Mouse (Mus musculus) forebrain, embryonic 14.5 days (tissue): ENCODE results near the gene Diaph2. TPM values are rescaled to one million over a fixed set of nuclear protein-coding genes. Genes with fewer than 3 reads are reported as not detected.

Source experiments
- ATAC-seq: fragments of 200-750 bp; cut with Nextera tagmentation; 2 replicates; pipeline ENCODE4 v1.8.0; 2017; ENCODE audit warnings: mild to moderate bottlenecking, moderate library complexity
- DNase-seq: peaks from one replicate; pipeline ENCODE4 v3.0.0-alpha.2; 2015; ENCODE audit warnings: low spot score
- H3K27ac ChIP-seq: fragments of 300-500 bp; sonication (generic); 2 replicates; pipeline ENCODE4 v1.5.1; 2014; ENCODE audit warnings: low read depth, mild to moderate bottlenecking, control low read depth, low read length, moderate library complexity
- H3K27me3 ChIP-seq: fragments of 300-500 bp; sonication (generic); replicated peaks from 2 replicates; pipeline ENCODE4 v1.6.1; 2014; ENCODE audit warnings: low read length, control low read depth, mixed read lengths; ENCODE audit not compliant: control insufficient read depth, insufficient read depth
- H3K36me3 ChIP-seq: fragments of 300-500 bp; sonication (generic); 2 replicates; pipeline ENCODE4 v1.6.1; 2014; ENCODE audit warnings: low read length, control low read depth; ENCODE audit not compliant: control insufficient read depth, insufficient read depth
- H3K4me1 ChIP-seq: fragments of 300-500 bp; sonication (generic); 2 replicates; pipeline ENCODE4 v1.6.1; 2014; ENCODE audit warnings: antibody characterized with exemption, low read length, control low read depth; ENCODE audit not compliant: control insufficient read depth, insufficient read depth
- H3K4me2 ChIP-seq: fragments of 300-500 bp; sonication (generic); 2 replicates; pipeline ENCODE4 v1.6.1; 2014; ENCODE audit warnings: mild to moderate bottlenecking, control low read depth, low read length
- H3K4me3 ChIP-seq: fragments of 300-500 bp; sonication (generic); 2 replicates; pipeline ENCODE4 v1.5.1; 2014; ENCODE audit warnings: low read depth, low read length, control low read depth
- H3K9ac ChIP-seq: fragments of 300-500 bp; sonication (generic); 2 replicates; pipeline ENCODE4 v1.6.1; 2014; ENCODE audit warnings: mild to moderate bottlenecking, low read length, control low read depth, moderate library complexity
- H3K9me3 ChIP-seq: fragments of 300-500 bp; sonication (generic); replicated peaks from 2 replicates; pipeline ENCODE4 v1.6.1; 2016; ENCODE audit warnings: low read length, control low read depth, mixed read lengths; ENCODE audit not compliant: control insufficient read depth
- WGBS: fragments of 180-500 bp; shearing (Covaris S2); extraction: QIAGEN DNeasy Blood & Tissue Kit; methylation state at CpG from one replicate; pipeline ENCODE4 v1.1.7; 2014; 5-methylcytosine and 5-hydroxymethylcytosine counted together
- polyA plus RNA-seq: library from polyadenylated mRNA; unstranded; fragments of >200 nt; fragmentation: Nextera tagmentation; extraction: Ambion mirVana; gene quantifications from 2 replicates; pipeline ENCODE4 v1.2.1, GENCODE M21; 2014

Gene Diaph2
- polyA plus RNA-seq, 1 experiment from 2014 or later: 3.4 TPM

DNA sequence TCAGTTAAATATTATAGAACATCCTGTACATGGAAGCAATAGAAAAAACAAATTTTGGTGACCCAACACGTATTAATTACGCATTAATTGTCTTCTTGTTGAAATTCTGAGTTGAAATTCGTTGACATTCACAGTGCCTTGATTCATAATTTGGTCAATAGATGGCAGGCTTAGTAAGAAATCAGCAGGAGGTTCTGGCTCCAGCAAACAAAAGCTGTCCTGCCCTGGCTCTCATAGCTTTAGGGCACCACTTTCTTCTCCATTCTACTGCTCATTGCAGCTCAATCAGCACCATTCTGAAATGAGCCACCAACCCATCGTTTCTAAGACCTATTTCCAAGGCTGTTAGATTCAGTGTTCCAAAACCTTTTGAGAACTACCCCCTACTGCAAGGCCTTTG is 225.3 kb downstream of the Diaph2 start:
- WGBS: 39% methylated on average over 4 of the region's 4 CpGs
- no peak overlapping the region for H3K9ac ChIP-seq
- H3K4me3 ChIP-seq: no peak overlapping the region
- H3K9me3 ChIP-seq: no peaks in the 10 kb centered on the region
- no peaks in the 10 kb centered on the region for H3K36me3 ChIP-seq
- H3K4me1 ChIP-seq: no peaks in the 10 kb centered on the region
- H3K27ac ChIP-seq: no peak overlapping the region
- H3K4me2 ChIP-seq: no peak overlapping the region
- DNase-seq (peak; percentile 37), ATAC-seq (no peak)
- no peaks in the 10 kb centered on the region for H3K27me3 ChIP-seq

- Histone ChIP-seq H3K9me3 (no peaks in the 10 kb centered on the region), H3K4me1 (no peaks in the 10 kb centered on the region), H3K36me3 (no peaks in the 10 kb centered on the region), H3K27me3 (no peaks in the 10 kb centered on the region), H3K27ac (no peak overlapping the region), H3K4me2 (no peak overlapping the region), H3K9ac (no peak overlapping the region), H3K4me3 (no peak overlapping the region)
- no peak for ATAC-seq
- no peak for DNase-seq
These were observed 258.7 kb downstream of the Diaph2 start for GRCm38 (mm10) chrX:130008210-130008609.

DNA sequence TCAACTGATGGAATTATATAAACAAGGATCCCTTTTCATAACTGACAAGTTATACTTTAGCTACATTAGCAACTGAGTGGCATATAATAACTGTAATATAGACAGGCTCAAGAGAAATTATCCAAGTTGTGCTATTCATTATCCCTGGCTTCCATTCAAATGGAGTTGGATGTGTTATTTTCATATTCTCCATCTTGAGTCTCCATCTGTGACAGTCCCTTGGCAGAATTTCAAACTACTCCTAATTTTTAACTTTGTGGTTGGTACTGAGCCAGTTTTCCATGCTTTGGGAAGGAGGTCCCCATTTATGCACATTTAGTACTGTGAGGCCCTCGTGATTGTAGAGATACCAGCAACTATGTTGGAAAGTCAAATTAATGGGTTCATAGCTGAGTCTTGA is 270.2 kb downstream of the Diaph2 start:
- H3K36me3 ChIP-seq: no peaks in the 10 kb centered on the region
- 60% methylated on average over 1 of the region's 1 CpGs for WGBS
- H3K4me2 ChIP-seq: no peak overlapping the region
- no peak overlapping the region for H3K4me3 ChIP-seq
- ATAC-seq (no peak), DNase-seq (peak; percentile 57)
- no peaks in the 10 kb centered on the region for H3K9me3 ChIP-seq
- no peaks in the 10 kb centered on the region for H3K4me1 ChIP-seq
- H3K9ac ChIP-seq: no peak overlapping the region
- no peak overlapping the region for H3K27ac ChIP-seq
- H3K27me3 ChIP-seq: no peaks in the 10 kb centered on the region

DNA sequence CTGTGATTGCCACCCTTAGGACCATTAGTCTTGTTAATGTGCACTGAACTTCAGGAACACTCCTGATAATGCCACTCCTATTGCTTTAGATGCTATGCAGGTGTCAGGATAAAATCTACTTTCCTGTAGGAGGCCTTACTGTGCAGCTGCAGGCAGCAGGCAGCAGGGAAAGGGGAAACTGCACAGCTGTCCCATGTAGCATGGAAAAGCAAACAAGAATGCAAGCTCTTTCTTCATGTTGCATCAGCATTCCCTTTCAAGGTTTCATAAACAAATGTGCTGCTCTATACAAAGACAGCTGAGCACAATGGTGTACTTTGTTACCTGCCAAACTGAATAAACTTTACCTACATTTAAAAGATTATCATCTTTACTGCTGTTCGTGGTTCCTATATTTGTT is 295.0 kb downstream of the Diaph2 start:
- no peak for DNase-seq
- Histone ChIP-seq H3K4me2 (no peak overlapping the region), H3K4me3 (no peak overlapping the region), H3K36me3 (no peaks in the 10 kb centered on the region), H3K27ac (no peak overlapping the region), H3K27me3 (no peaks in the 10 kb centered on the region), H3K9me3 (no peaks in the 10 kb centered on the region), H3K9ac (no peak overlapping the region), H3K4me1 (no peaks in the 10 kb centered on the region)
- ATAC-seq: no peak
- 61% methylated on average over 1 of the region's 1 CpGs for WGBS

- no peak overlapping the region for H3K9ac ChIP-seq
- no peaks in the 10 kb centered on the region for H3K27me3 ChIP-seq
- no peaks in the 10 kb centered on the region for H3K9me3 ChIP-seq
- H3K4me1 ChIP-seq: no peaks in the 10 kb centered on the region
- no peak overlapping the region for H3K4me2 ChIP-seq
- DNase-seq: no peak
- no peaks in the 10 kb centered on the region for H3K36me3 ChIP-seq
- ATAC-seq: no peak
- H3K27ac ChIP-seq: no peak overlapping the region
- no peak overlapping the region for H3K4me3 ChIP-seq
These were observed 399.7 kb downstream of the Diaph2 start for GRCm38 (mm10) chrX:130149216-130149615.

- Histone ChIP-seq H3K9me3 (no peaks in the 10 kb centered on the region), H3K4me3 (no peak overlapping the region), H3K4me2 (no peak overlapping the region), H3K36me3 (no peaks in the 10 kb centered on the region), H3K9ac (no peak overlapping the region), H3K27ac (no peak overlapping the region), H3K27me3 (no peaks in the 10 kb centered on the region), H3K4me1 (no peaks in the 10 kb centered on the region)
- DNase-seq (no peak), ATAC-seq (no peak)
- WGBS: 90% methylated on average over 1 of the region's 1 CpGs
These were observed 402.6 kb downstream of the Diaph2 start for GRCm38 (mm10) chrX:130152164-130152563.

DNA sequence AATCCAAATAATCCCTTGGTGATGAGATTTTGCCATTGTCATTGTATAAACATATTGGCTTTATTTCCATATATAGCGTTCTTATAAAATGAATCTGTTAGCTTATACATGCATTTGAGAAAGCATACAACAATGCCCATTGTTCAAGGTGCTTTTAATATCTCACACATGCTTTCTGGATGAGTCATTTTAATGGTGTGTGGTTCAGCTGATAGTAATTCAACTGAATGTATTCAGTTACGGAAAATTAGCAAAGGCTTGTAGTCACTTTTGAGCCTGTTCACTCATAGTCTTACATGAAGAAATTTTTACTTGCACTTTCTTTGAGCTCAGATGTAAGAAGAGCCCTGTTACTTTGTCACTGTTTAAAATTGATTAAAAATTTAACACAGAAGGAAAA is 423.6 kb downstream of the Diaph2 start:
- no peaks in the 10 kb centered on the region for H3K36me3 ChIP-seq
- H3K27ac ChIP-seq: no peak overlapping the region
- H3K4me1 ChIP-seq: no peaks in the 10 kb centered on the region
- no peak overlapping the region for H3K9ac ChIP-seq
- no peak overlapping the region for H3K4me2 ChIP-seq
- no peaks in the 10 kb centered on the region for H3K27me3 ChIP-seq
- 85% methylated on average over 2 of the region's 2 CpGs for WGBS
- no peak overlapping the region for H3K4me3 ChIP-seq
- DNase-seq: no peak
- H3K9me3 ChIP-seq: no peaks in the 10 kb centered on the region
- ATAC-seq: no peak

DNA sequence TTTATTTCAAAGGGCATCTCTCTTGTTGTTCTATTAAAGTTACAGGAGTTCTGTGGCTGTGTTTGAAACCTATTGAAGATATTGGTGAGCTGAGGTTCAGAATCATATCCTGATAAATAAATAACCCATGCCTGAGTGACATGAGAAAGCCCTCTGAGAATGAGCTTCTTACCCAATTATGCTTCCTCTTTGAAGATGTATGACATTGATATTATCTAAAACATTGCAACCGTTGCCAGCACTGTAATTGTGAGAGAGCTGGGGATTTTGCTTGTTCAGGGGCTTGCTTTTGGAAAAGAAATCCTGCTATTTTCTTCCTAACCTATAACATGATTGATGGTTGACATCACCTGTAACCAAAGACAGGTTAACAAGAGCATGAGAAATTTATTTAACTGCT is 438.3 kb downstream of the Diaph2 start:
- Histone ChIP-seq H3K4me1 (no peaks in the 10 kb centered on the region), H3K4me3 (no peak overlapping the region), H3K9me3 (no peaks in the 10 kb centered on the region), H3K27me3 (no peaks in the 10 kb centered on the region), H3K36me3 (no peaks in the 10 kb centered on the region), H3K9ac (no peak overlapping the region), H3K27ac (no peak overlapping the region), H3K4me2 (no peak overlapping the region)
- ATAC-seq (no peak), DNase-seq (no peak)
- 56% methylated on average over 1 of the region's 1 CpGs for WGBS

DNA sequence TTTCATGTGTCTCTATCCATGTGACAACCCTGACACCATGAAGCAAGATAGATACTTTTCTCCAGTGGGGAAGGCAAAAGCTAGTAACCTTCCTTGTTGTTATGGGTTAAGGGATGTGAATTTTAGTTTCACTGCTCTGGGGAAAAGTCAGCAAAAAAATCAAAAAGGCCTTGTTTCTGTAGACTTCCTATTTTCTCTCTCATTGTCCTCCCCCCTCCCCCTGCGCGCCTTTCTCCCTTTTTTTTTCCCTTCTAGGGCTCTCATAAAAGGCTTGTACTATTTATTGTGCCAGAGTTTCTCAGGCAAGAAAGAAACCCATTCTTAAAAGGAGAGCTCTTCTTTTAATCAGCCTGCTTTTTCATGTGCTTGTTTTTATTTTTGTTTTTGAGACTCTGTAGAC is 438.9 kb downstream of the Diaph2 start:
- H3K27me3 ChIP-seq: no peaks in the 10 kb centered on the region
- no peak overlapping the region for H3K9ac ChIP-seq
- DNase-seq (no peak), ATAC-seq (no peak)
- no peaks in the 10 kb centered on the region for H3K9me3 ChIP-seq
- no peak overlapping the region for H3K4me3 ChIP-seq
- H3K27ac ChIP-seq: no peak overlapping the region
- H3K4me2 ChIP-seq: no peak overlapping the region
- no peaks in the 10 kb centered on the region for H3K36me3 ChIP-seq
- 46% methylated on average over 2 of the region's 2 CpGs for WGBS
- no peaks in the 10 kb centered on the region for H3K4me1 ChIP-seq

DNA sequence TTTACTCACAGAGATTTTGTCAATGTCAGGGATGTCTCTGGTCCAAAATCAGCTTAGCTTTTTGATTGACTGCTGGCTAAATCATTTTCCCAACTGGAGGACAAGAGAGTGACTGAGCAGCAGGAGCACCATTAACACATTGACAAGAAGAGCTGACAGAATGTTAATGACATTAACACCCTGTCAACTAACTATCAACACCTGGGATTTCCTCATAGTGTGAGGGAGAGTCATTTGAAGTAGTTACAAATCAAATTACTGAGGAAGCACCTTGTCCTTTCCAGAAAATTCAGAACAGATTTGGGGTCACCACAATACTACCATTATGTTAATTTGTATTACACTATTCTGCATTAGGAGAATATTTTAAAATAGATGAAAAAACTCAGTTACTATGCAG is 439.7 kb downstream of the Diaph2 start:
- ATAC-seq: peak; percentile 94
- Histone ChIP-seq H3K9ac (no peak overlapping the region), H3K27ac (no peak overlapping the region), H3K4me2 (no peak overlapping the region), H3K27me3 (no peaks in the 10 kb centered on the region), H3K4me1 (no peaks in the 10 kb centered on the region), H3K36me3 (no peaks in the 10 kb centered on the region), H3K4me3 (no peak overlapping the region), H3K9me3 (no peaks in the 10 kb centered on the region)
- DNase-seq: peak; percentile 62
